Mouse (Mus musculus) ES-E14 (cell line): Measurements from ENCODE around the gene Mtf2. TPM values are rescaled to one million over a fixed set of nuclear protein-coding genes. Genes with fewer than 3 reads are reported as not detected.
"Not testable (repeated sequence)": the region's sequence is repeated elsewhere in the genome, so short reads cannot be mapped to it uniquely, and the experiment has no call there.

Experiments
- DNase-seq: peaks from one replicate; pipeline ENCODE4 v3.0.0-alpha.2; 2013; ENCODE audit warnings: low read depth, low spot score
- H3K27ac ChIP-seq: 2 replicates; pipeline ENCODE4 v1.5.1; 2012; ENCODE audit warnings: low read depth, mild to moderate bottlenecking, low read length, moderate library complexity, mixed read lengths; ENCODE audit not compliant: poor library complexity, insufficient read depth, severe bottlenecking
- H3K36me3 ChIP-seq: 2 replicates; pipeline ENCODE4 v1.6.1; 2012; ENCODE audit warnings: mild to moderate bottlenecking, low read length, moderate library complexity, mixed read lengths; ENCODE audit not compliant: control insufficient read depth, poor library complexity, insufficient read depth, severe bottlenecking
- H3K4me1 ChIP-seq, 2 experiments: fragments of 150-350 bp in 1 of 2; sonication (generic) in 1 of 2; 2 replicates each; pipeline ENCODE4 v1.6.1; 2012; ENCODE audit warnings: low read length in 2 of 2, mild to moderate bottlenecking in 1 of 2, mixed read lengths in 1 of 2; ENCODE audit not compliant: control insufficient read depth in 2 of 2, insufficient read depth in 2 of 2, poor library complexity in 1 of 2
- H3K4me3 ChIP-seq, 2 experiments: fragments of 150-350 bp in 1 of 2; sonication (generic) in 1 of 2; 2 replicates each; pipeline ENCODE4 v1.5.1; 2012; ENCODE audit warnings: low read length in 2 of 2, low read depth in 1 of 2, mild to moderate bottlenecking in 1 of 2, mixed read lengths in 1 of 2; ENCODE audit not compliant: insufficient read depth in 1 of 2, poor library complexity in 1 of 2, severe bottlenecking in 1 of 2
- H3K9ac ChIP-seq: 2 replicates; pipeline ENCODE4 v1.6.1; 2012; ENCODE audit warnings: low read depth, mild to moderate bottlenecking, low read length, mixed read lengths; ENCODE audit not compliant: poor library complexity, insufficient read depth, severe bottlenecking
- H3K9me3 ChIP-seq: fragments of 150-350 bp; sonication (generic); 2 replicates; pipeline ENCODE4 v1.6.1; 2012; ENCODE audit warnings: low read depth, mild to moderate bottlenecking, low read length; ENCODE audit not compliant: control insufficient read depth, insufficient read depth
- CHD2 ChIP-seq: IDR thresholded peaks from 2 replicates; pipeline ENCODE4 v1.6.1; 2014; ENCODE audit warnings: mild to moderate bottlenecking, low read depth, low read length, inconsistent platforms
- HCFC1 ChIP-seq: IDR thresholded peaks from 2 replicates; pipeline ENCODE4 v1.6.1; 2012; ENCODE audit warnings: low read length, inconsistent platforms, borderline replicate concordance; ENCODE audit not compliant: insufficient read depth
- MAFK ChIP-seq: IDR thresholded peaks from 2 replicates; pipeline ENCODE4 v1.6.1; 2014; ENCODE audit warnings: mild to moderate bottlenecking, low read depth, low read length, inconsistent platforms; ENCODE audit not compliant: insufficient read depth
- ZC3H11A ChIP-seq: IDR thresholded peaks from 2 replicates; pipeline ENCODE4 v1.6.1; 2012; ENCODE audit warnings: low read depth, mild to moderate bottlenecking, inconsistent platforms, low read length, borderline replicate concordance
- ZNF384 ChIP-seq: IDR thresholded peaks from 2 replicates; pipeline ENCODE4 v1.6.1; 2012; ENCODE audit warnings: low read depth, low read length, inconsistent platforms
- in situ Hi-C, 2 experiments: fragments of 600-800 bp; cut with MboI; formaldehyde crosslinking; loops; one replicate each; pipeline ENCODE4 v1.15.1; 2025; ENCODE audit warnings: low sequenced_read_pairs in 2 of 2, inconsistent platforms in 1 of 2; ENCODE audit not compliant: unreplicated experiment in 2 of 2
- total RNA-seq: library from RNA; depleted of rRNA; stranded (reverse); fragments of 300-350 nt; gene quantifications from 2 replicates; pipeline ENCODE4 v1.2.3, GENCODE M21; 2012

The Mtf2 gene
- total RNA-seq, 1 experiment: 242 TPM

GRCm38 (mm10) chr5:108085440-108085839, 20.0 kb downstream of the Mtf2 start:
- H3K9ac ChIP-seq: no peak overlapping the region
- in situ Hi-C loops: no loop called here
- no peak overlapping the region for H3K4me3 ChIP-seq
- H3K36me3 ChIP-seq: peaks cover 33% of the 10 kb centered on the region
- H3K9me3 ChIP-seq: no peaks in the 10 kb centered on the region
- H3K27ac ChIP-seq: no peak overlapping the region
- TF ChIP-seq HCFC1: no peak
- no peak for TF ChIP-seq ZNF384
- TF ChIP-seq ZC3H11A: no peak
- no peak for TF ChIP-seq CHD2
- TF ChIP-seq MAFK: no peak
- no peak for DNase-seq
- peaks cover 0 to under 1% of the 10 kb centered on the region in 2 experiments; a peak in 1 of 4 replicates for H3K4me1 ChIP-seq

- H3K9me3 ChIP-seq, H3K27ac ChIP-seq, in situ Hi-C loops, DNase-seq, H3K4me1 ChIP-seq, H3K9ac ChIP-seq, H3K4me3 ChIP-seq: not testable (repeated sequence)
- H3K36me3 ChIP-seq: peaks cover 25% of the 10 kb centered on the region
Observed at GRCm38 (mm10) chr5:108092731-108093130, 27.3 kb downstream of the Mtf2 start.

- H3K9ac ChIP-seq: no peak overlapping the region
- no peak for DNase-seq
- H3K27ac ChIP-seq: peak overlapping the region; percentile 42; the same call in 1 of the 2 replicates
- no peaks in the 10 kb centered on the region for H3K9me3 ChIP-seq
- peaks cover 26% of the 10 kb centered on the region for H3K36me3 ChIP-seq
- peaks cover 8 to 12% of the 10 kb centered on the region in 2 experiments for H3K4me1 ChIP-seq
- no peak for TF ChIP-seq ZNF384
- no peak for TF ChIP-seq ZC3H11A
- TF ChIP-seq CHD2: no peak
- no peak for TF ChIP-seq MAFK
- no peak for TF ChIP-seq HCFC1
- H3K4me3 ChIP-seq: no peak overlapping the region
- in situ Hi-C loops: no loop called here
Observed at GRCm38 (mm10) chr5:108097676-108098075, 32.2 kb downstream of the Mtf2 start.

- TF ChIP-seq MAFK (no peak), ZNF384 (no peak), CHD2 (no peak), ZC3H11A (no peak), HCFC1 (no peak)
- Histone ChIP-seq H3K27ac (no peak overlapping the region), H3K9ac (no peak overlapping the region), H3K9me3 (no peaks in the 10 kb centered on the region), H3K4me1 (peaks cover 8 to 19% of the 10 kb centered on the region in 2 experiments), H3K4me3 (no peak overlapping the region), H3K36me3 (peaks cover 23% of the 10 kb centered on the region)
- in situ Hi-C loops: no loop called here
- no peak for DNase-seq
Observed at GRCm38 (mm10) chr5:108100196-108100595, 34.7 kb downstream of the Mtf2 start.

GRCm38 (mm10) chr5:108104306-108104705, 38.8 kb downstream of the Mtf2 start:
- TF ChIP-seq CHD2 (no peak), MAFK (no peak), HCFC1 (no peak), ZNF384 (no peak), ZC3H11A (no peak)

More at GRCm38 (mm10) chr5:108104306-108104705, 38.8 kb downstream of the Mtf2 start:
- H3K36me3 ChIP-seq: peaks cover 24% of the 10 kb centered on the region
- peaks cover 2 to 10% of the 10 kb centered on the region in 2 experiments for H3K4me1 ChIP-seq
- no peak overlapping the region for H3K4me3 ChIP-seq
- no peak overlapping the region for H3K9ac ChIP-seq
- no peak overlapping the region; the same call in 1 of the 2 replicates for H3K27ac ChIP-seq
- H3K9me3 ChIP-seq: no peaks in the 10 kb centered on the region
- in situ Hi-C loops: no loop called here
- DNase-seq: no peak
